Mouse (Mus musculus): ENCODE results near the gene Stox2. TPM values are rescaled to one million over a fixed set of nuclear protein-coding genes. Genes with fewer than 3 reads are reported as not detected.

The Stox2 gene
- polyA plus RNA-seq, 1 experiment from 2014 or later, result 19.5 TPM

DNA sequence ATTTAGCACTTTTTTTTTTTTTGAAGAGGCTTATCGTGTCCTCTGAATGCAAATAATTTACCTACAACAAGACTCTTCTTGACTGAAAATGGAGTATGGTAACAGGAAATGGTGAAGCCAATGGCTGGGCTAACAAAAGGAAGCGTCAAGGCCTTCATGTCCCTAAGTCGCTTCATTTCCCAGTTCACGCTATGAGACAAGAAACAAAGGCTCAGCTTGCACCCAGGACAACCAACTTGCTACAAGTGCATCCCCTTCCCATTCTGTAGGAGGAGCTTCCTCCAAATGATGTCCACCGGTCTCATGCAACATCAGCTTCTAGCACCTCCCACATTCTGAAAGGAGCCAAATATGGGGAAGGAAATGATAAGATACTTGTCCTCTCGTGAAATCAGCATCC, 160.7 kb downstream of the Stox2 start:
- H3K4me3 ChIP-seq, result peak overlapping the region; percentile 91
- no peak for DNase-seq (ENCODE audit: low spot score)
- peaks cover 86% of the 10 kb centered on the region for H3K4me1 ChIP-seq
- WGBS, result 76% methylated on average over 6 of the region's 6 CpGs
- no peaks in the 10 kb centered on the region for H3K27me3 ChIP-seq (replicated peaks; ENCODE audit: low read depth, poor library complexity, severe bottlenecking)
- H3K27ac ChIP-seq (replicated peaks), result 0 out of 2 replicates have a peak overlapping the region, but pooled peaks have one; percentile 35
- no peaks in the 10 kb centered on the region for H3K9me3 ChIP-seq
- H3K36me3 ChIP-seq (replicated peaks), result peaks cover 15% of the 10 kb centered on the region; the same call in 1 of the 2 replicates

DNA sequence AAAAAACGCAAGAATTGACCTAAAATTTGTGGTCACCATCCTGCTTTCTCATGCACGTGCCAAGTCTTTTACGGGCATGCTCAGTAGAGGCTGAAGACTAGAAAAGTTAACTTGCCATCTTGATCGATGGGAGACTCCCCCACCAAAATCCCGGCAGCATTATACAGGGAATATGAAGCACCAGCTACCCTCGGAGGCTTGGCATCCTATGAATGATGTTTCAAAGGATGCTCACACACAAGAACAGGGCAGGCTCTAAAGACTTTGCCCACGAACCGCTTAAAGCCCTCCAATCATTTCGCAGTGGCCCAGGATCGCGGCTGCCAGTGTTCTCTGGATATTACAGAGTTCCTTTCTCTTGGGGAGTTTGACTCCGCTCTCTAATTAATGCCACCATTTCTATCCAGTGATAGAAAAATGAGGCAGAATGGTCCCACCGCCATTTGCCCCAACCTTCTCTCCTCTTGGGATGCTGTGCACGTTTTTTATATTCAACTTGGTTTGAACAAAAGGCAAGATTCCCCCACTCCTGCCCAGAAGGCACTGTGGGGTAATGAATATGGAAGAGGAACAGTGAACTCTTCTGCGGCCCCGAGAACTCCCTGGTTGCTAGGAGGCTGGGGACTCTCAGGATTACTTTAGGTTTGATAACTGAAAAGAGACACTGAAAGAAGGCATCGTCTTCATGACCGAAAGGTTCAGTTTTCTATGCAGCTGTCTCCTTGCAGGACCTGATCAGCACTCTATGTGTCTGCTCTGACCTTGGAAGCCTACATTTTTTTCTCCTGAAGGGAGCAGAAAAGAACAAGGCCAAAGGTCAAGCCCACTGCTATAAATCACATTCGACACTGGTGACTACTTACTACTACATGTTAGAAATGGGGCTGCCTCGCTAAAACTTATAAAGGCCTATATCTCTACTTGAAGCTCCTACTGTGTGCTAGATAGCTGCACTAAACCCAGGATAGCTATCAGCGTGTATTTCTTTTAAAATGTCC, 161.5 kb downstream of the Stox2 start:
- no peaks in the 10 kb centered on the region for H3K9me3 ChIP-seq
- H3K27ac ChIP-seq (replicated peaks), result peak overlapping the region; percentile 24; the same call in 1 of the 2 replicates
- WGBS, result 78% methylated on average over 21 of the region's 21 CpGs
- DNase-seq (ENCODE audit: low spot score), result no peak
- H3K4me1 ChIP-seq, result peaks cover 86% of the 10 kb centered on the region
- no peaks in the 10 kb centered on the region for H3K27me3 ChIP-seq (replicated peaks; ENCODE audit: low read depth, poor library complexity, severe bottlenecking)
- peak overlapping the region; percentile 91 for H3K4me3 ChIP-seq
- H3K36me3 ChIP-seq (replicated peaks), result peaks cover 16% of the 10 kb centered on the region; the same call in 1 of the 2 replicates

DNA sequence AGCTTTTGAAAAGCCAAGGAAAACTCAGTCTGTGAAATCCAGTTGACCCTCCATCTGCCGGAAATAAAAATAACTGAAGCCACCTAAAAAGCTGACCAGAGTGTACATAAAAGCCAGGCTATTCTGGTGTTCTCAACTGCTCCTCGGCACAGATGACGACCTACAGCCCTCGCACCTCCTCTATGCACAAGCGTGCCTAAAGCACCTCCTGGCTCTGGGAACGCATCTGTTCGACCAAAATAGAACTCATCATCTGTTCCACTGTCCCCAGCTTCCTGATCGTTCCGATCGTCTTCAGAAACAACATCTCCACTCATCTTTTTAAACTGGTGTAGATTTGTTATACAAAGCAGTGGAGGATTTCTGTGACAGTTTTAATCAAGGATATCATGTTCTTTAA, 166.3 kb downstream of the Stox2 start:
- Histone ChIP-seq H3K4me1 (peaks cover 80% of the 10 kb centered on the region), H3K9me3 (no peaks in the 10 kb centered on the region), H3K4me3 (no peak overlapping the region), H3K36me3 (replicated peaks) (peaks cover 16% of the 10 kb centered on the region; the same call in 1 of the 2 replicates), H3K27ac (replicated peaks) (no peak overlapping the region), H3K27me3 (replicated peaks; ENCODE audit: low read depth, poor library complexity, severe bottlenecking) (no peaks in the 10 kb centered on the region)
- WGBS, result 78% methylated on average over 10 of the region's 10 CpGs
- no peak for DNase-seq (ENCODE audit: low spot score)

DNA sequence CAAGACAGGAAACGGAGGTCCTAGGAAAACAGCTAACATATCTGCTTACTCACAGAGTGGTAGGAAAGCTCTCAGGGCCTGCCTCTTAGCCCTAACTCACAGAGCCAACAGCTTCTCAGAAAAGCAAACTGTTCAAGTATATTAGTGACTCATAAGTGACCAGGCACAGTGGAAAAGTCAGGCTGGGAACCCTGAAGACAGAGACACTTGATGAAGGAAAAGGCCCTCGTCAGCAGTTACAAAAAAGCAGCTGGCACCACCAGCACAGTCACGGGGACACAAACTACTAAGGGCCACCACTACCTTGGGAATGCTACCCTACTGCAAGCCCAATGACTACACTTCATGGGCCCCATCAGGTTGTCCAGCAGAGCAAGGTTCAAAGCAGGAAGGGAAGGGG, 168.0 kb downstream of the Stox2 start:
- no peak for DNase-seq (ENCODE audit: low spot score)
- 87% methylated on average over 3 of the region's 3 CpGs for WGBS
- peaks cover 63% of the 10 kb centered on the region for H3K4me1 ChIP-seq
- no peaks in the 10 kb centered on the region for H3K9me3 ChIP-seq
- H3K27me3 ChIP-seq (replicated peaks; ENCODE audit: low read depth, poor library complexity, severe bottlenecking), result no peaks in the 10 kb centered on the region
- H3K4me3 ChIP-seq, result no peak overlapping the region
- H3K27ac ChIP-seq (replicated peaks), result no peak overlapping the region
- peaks cover 21% of the 10 kb centered on the region; the same call in 1 of the 2 replicates for H3K36me3 ChIP-seq (replicated peaks)

DNA sequence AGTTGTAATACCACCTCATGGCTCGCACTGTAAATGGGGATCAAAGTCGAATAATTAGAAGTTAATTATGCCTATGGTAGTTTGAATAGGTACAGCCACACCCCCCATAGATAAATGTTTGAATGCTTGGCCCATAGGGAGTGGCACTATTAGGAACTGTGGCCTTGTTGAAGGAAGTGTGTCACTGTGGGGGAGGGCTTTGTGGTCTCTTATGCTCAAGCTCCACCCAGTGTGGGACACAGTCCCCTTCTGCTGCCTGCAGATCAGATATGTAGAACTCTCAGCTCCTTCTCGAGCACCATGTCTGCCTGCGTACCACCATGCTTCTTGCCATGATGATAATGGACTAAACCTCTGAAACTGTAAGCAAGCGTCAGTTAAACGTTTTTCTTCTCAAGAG, 177.2 kb downstream of the Stox2 start:
- no peak for DNase-seq (ENCODE audit: low spot score)
- Histone ChIP-seq H3K36me3 (replicated peaks) (peaks cover 10% of the 10 kb centered on the region), H3K4me1 (peaks cover 25% of the 10 kb centered on the region), H3K27ac (replicated peaks) (no peak overlapping the region), H3K4me3 (no peak overlapping the region), H3K9me3 (no peaks in the 10 kb centered on the region), H3K27me3 (replicated peaks; ENCODE audit: low read depth, poor library complexity, severe bottlenecking) (no peaks in the 10 kb centered on the region)
- 94% methylated on average over 6 of the region's 6 CpGs for WGBS

DNA sequence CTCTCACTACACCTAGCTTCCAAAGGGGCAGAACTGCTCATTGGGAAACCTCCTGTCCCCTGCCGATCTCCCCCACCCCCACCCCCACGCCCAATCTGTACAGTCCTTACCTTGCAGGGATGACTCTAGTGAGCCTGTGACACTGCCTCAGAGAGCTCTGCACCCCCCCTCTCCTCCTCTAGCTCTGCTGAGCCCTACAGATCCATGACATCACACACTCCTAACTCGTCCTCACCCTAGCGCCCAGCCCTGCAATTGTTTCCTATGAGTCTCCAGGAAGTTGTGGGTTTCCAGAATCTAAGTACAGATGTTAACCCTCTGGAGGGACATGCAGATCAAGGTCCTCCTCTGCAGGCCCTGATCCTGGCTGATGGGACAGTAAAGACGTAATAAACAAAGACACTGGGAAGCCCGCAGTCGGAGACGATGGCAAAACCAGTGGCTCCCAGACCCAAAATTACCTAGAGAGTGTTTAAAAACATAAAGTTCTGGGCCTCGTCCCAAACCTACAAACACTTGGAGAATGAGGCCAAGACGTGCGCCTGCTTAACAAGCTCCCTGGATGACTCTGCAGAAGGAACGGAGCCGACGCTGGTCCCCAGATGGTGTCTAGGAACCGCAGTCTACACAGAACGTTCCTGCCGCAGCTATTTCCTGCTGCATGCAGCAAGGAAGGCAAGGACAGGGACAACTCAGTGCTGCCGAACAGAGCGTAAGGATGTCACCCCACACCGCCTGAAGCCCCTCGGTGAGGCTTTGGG, 177.9 kb downstream of the Stox2 start:
- DNase-seq (ENCODE audit: low spot score), result no peak
- peaks cover 9% of the 10 kb centered on the region for H3K36me3 ChIP-seq (replicated peaks)
- 84% methylated on average over 21 of the region's 21 CpGs for WGBS
- H3K27me3 ChIP-seq (replicated peaks; ENCODE audit: low read depth, poor library complexity, severe bottlenecking), result no peaks in the 10 kb centered on the region
- H3K27ac ChIP-seq (replicated peaks), result 0 out of 2 replicates have a peak overlapping the region, but pooled peaks have one; percentile 30
- no peaks in the 10 kb centered on the region for H3K9me3 ChIP-seq
- H3K4me1 ChIP-seq, result peaks cover 28% of the 10 kb centered on the region
- no peak overlapping the region for H3K4me3 ChIP-seq

DNA sequence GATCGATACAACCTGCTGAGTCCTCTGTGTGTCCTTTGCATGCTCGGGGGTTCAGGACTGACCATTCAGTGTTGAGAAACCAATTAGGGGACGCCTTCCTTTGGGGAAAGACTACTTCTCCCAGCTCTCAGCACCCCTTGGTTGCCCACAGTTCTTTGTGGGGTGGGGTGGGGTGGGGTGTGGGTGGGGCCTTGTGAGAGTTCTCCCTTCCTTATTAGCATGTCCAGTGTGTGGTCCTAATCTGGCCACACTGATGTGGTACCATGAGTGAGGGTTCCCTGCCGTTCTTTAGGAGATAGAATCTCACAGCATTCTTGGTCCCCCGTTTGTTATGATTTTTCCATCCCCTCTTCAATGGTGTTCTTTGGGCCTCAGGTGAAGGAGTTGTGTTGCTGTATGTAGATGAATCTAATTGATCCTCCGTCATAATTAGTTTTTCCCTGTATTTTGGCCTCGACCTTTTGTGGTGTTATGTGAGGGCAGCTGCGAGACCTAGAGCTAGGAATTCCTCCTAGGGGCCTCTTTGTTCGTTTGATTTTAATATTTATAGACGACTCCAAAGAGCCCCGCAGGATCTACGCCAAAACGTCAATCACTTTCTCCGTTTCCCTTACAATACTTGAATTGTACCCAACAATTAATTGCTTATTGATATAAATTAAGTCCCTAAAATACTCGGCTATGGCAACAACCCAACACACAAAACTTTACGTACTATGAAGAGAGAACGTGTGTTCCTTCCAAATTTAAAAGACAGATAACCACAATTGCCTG, 182.9 kb downstream of the Stox2 start:
- H3K4me3 ChIP-seq, result no peak overlapping the region
- no peak for DNase-seq (ENCODE audit: low spot score)
- H3K9me3 ChIP-seq, result no peaks in the 10 kb centered on the region
- no peaks in the 10 kb centered on the region for H3K27me3 ChIP-seq (replicated peaks; ENCODE audit: low read depth, poor library complexity, severe bottlenecking)
- peaks cover 37% of the 10 kb centered on the region for H3K4me1 ChIP-seq
- no peak overlapping the region for H3K27ac ChIP-seq (replicated peaks)
- peaks cover 7% of the 10 kb centered on the region for H3K36me3 ChIP-seq (replicated peaks)
- WGBS, result 80% methylated on average over 17 of the region's 17 CpGs

DNA sequence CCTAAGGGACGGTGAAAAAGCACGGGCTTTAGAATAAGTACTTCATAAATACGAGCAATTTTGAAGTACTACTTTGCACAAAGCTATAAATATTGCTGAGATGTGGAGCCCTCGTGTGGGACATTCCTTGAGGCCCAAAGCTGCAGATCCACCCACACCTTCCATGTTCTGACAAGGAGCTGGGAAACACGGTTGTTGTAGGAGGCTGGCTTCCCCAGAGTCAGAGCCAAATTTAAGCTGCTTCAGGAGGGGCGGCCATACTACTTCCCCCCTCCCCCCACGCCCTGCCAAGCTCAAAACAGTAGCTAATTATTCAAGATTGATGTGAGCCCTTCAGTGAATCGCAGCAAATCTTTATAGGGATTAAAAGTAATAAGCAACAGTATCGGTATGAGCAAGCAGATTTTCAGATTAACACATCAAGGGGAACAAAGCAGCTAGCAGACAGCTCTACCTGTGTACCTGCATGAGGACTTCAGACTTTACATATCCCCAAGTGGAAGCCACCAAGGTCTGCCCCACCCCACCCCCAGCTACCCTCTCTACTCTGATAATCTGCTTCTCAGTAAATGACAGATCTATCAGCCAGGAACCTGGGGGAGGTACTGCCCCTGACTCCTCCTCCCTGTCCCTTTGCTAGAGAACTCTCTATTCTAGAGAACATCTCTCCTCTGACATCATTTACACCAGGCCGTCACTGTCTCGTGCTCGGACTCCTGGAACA, 185.2 kb downstream of the Stox2 start:
- no peak overlapping the region for H3K4me3 ChIP-seq
- H3K27ac ChIP-seq (replicated peaks), result no peak overlapping the region
- peaks cover 30% of the 10 kb centered on the region for H3K4me1 ChIP-seq
- H3K9me3 ChIP-seq, result no peaks in the 10 kb centered on the region
- H3K36me3 ChIP-seq (replicated peaks), result peaks cover 6% of the 10 kb centered on the region; the same call in 1 of the 2 replicates
- 60% methylated on average over 12 of the region's 12 CpGs for WGBS
- no peaks in the 10 kb centered on the region for H3K27me3 ChIP-seq (replicated peaks; ENCODE audit: low read depth, poor library complexity, severe bottlenecking)
- no peak for DNase-seq (ENCODE audit: low spot score)

DNA sequence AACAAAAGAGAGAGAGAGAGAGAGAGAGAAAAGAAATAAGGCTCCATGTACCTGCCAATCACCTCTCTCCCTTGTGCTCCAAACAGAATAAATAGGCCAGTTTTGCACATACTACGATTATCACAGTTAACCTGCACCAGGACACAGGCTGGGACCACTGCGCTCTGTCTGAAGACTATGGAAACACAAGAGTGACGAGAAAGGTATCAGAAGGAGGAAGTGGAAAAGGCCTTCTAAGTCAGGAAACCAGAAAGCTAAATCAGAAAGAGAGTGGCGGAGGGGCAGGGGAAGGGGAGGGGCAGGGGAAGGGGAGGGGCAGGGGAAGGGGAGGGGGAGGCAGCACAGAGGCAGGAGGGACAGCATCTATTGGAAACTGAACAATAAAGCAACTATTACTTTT, 195.3 kb downstream of the Stox2 start:
- Histone ChIP-seq H3K27me3 (replicated peaks; ENCODE audit: low read depth, poor library complexity, severe bottlenecking) (no peaks in the 10 kb centered on the region), H3K27ac (replicated peaks) (no peak overlapping the region), H3K9me3 (no peaks in the 10 kb centered on the region), H3K36me3 (replicated peaks) (no peaks in the 10 kb centered on the region), H3K4me3 (no peak overlapping the region), H3K4me1 (peaks cover 16% of the 10 kb centered on the region)
- WGBS, result 87% methylated on average over 3 of the region's 4 CpGs
- no peak for DNase-seq (ENCODE audit: low spot score)

DNA sequence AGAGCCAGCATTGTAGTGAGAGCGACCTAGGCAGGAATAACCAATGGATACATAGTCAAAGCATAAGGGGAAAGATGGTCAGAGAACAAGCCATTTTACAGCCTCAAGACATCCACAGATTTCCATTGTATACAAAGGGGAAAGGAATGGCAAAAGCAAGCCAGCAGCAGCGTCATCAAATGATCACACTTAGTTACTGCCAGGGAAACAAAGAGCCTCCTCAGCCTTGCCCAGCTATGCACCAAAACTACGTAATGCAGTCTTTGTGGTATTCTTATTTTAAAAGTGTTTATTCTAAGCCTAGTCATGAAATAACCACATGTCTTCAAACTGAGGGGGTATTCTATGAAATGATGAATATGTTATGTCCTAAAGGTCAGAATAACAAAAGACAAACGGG, 201.0 kb downstream of the Stox2 start:
- H3K27ac ChIP-seq (replicated peaks), result no peak overlapping the region
- H3K4me3 ChIP-seq, result no peak overlapping the region
- H3K36me3 ChIP-seq (replicated peaks), result no peaks in the 10 kb centered on the region
- 77% methylated on average over 4 of the region's 4 CpGs for WGBS
- no peaks in the 10 kb centered on the region for H3K9me3 ChIP-seq
- no peak for DNase-seq (ENCODE audit: low spot score)
- no peaks in the 10 kb centered on the region for H3K27me3 ChIP-seq (replicated peaks; ENCODE audit: low read depth, poor library complexity, severe bottlenecking)
- peaks cover 45% of the 10 kb centered on the region for H3K4me1 ChIP-seq

DNA sequence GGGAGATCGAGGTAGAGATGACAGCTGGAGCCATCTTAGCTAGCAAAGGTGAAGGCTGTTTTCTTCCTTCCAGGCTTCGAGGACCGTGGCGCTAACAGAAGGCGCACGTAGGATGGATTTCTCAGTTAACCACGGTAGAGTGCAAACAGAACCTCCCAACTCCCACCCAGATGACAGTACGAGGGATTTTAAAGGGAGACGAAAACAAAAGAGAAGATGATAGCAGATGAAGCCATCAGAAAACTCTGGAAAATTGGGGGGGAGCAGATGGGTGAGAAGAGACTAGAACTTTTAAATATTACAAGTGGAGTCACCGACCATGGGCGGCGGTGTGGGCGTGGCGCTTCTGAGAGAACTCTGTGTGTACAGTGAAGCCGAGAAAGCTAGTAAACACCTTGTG, 202.0 kb downstream of the Stox2 start:
- WGBS, result 92% methylated on average over 15 of the region's 15 CpGs
- no peak overlapping the region for H3K4me3 ChIP-seq

More for the DNA sequence above, 202.0 kb downstream of the Stox2 start:
- Histone ChIP-seq H3K4me1 (peaks cover 53% of the 10 kb centered on the region), H3K27ac (replicated peaks) (peak overlapping the region; percentile 78; the same call in 1 of the 2 replicates), H3K9me3 (no peaks in the 10 kb centered on the region), H3K36me3 (replicated peaks) (no peaks in the 10 kb centered on the region), H3K27me3 (replicated peaks; ENCODE audit: low read depth, poor library complexity, severe bottlenecking) (no peaks in the 10 kb centered on the region)
- DNase-seq (ENCODE audit: low spot score), result no peak

Measured in embryonic facial prominence, embryonic 10.5 days (tissue).